Mouse (Mus musculus) heart, postnatal 10 days (tissue): Measurements from ENCODE around the gene Npcd. TPM values are rescaled to one million over a fixed set of nuclear protein-coding genes. Genes with fewer than 3 reads are reported as not detected.

Source experiments
- DNase-seq, 2 experiments: peaks; one replicate each; pipeline ENCODE4 v3.0.0; 2021
- intact Hi-C: fragments of 180-260 bp; cut with DNase I; formaldehyde crosslinking; loops from one replicate; pipeline ENCODE4 v1.15.1; 2025
- total RNA-seq, 2 experiments: library from RNA; stranded (reverse); gene quantifications; 2 replicates each; pipeline ENCODE4 v1.2.3; 2021

Npcd gene
- total RNA-seq, 2 experiments from 2014 or later = 0.74 to 1.8 TPM

- intact Hi-C loops = no loop called here
These were observed 28.8 kb downstream of the Npcd start for GRCm38 (mm10) chr15:79805246-79805645.

GRCm38 (mm10) chr15:79804352-79805071 is 29.5 kb downstream of the Npcd start, which contains the start of gene Nptxr:
Nptxr (minus strand) TSS chr15:79804766.
- intact Hi-C loops = no loop called here
- DNase-seq = peak; percentile 57 to 58

More at GRCm38 (mm10) chr15:79805246-79805645, 28.8 kb downstream of the Npcd start:
- DNase-seq = no peak

- peak in 1 of 2 experiments; percentile 48 for DNase-seq
- intact Hi-C loops = no loop called here
These were observed 30.3 kb downstream of the Npcd start for GRCm38 (mm10) chr15:79803533-79804351.

- no peak for DNase-seq
- intact Hi-C loops = no loop called here
These were observed 31.7 kb downstream of the Npcd start for GRCm38 (mm10) chr15:79802304-79802703.

DNA sequence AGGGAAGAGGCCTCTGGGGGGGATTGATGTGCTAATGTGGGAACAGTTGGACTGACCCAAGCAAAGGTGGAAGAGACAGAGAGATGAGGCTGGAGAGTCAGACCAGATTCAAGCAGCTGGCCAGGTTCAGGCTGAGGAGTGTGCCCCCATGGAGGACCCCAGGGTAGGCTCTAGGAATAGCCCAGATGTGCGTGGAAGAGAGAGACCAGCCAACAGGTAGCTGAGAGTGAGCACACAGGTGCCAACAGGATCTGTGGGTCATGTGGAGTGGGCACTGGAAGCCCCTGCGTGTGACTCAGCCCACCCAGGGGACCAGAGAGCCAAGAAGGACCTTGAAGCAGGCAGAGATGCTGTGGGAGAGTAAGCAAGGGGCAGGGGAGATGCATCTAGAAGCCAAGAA is 32.4 kb downstream of the Npcd start:
- intact Hi-C loops = no loop called here
- DNase-seq = no peak

- intact Hi-C loops = no loop called here
These were observed 33.3 kb downstream of the Npcd start for GRCm38 (mm10) chr15:79800701-79801100.

DNA sequence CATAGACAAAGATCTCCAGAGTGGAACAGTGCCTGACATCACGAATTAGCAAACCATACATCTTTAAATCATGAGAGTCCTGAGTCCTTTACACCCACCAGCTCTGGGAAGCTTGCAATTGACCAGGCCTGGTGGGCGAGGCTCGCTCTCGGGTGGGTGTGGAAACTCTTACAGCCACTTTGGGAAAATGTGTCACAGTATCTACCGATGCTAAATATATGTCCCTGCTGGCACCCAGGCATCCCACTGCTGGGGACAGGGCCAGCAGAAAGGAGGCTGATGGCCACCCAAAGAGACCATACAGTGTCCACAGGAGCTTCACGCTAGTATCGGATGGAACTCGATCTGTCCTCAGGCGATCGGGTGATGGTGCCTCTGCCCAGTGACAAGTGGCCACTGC is 35.4 kb downstream of the Npcd start:
- intact Hi-C loops = no loop called here
- no peak for DNase-seq

More at GRCm38 (mm10) chr15:79800701-79801100, 33.3 kb downstream of the Npcd start:
- no peak for DNase-seq

DNA sequence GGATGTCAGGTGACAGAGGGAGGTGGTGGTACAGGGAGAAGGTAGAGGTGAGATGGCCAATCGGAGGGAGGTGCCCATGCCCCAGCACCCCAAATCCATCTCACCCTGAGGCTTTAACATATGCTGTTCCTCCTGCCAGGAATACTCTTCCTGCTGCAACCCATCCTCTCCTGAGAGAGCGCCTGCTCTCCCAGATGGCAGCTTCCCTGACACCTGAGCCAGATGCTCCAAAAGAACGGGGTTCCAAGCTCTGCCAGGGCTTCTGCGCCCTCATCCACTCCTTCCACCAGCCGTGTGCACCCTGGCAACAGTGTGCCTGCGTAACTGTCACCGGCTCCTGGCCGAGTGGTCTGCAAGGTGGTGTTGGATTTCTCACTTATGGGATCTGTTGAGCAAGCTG is 36.4 kb downstream of the Npcd start:
- intact Hi-C loops = no loop called here
- DNase-seq = no peak

DNA sequence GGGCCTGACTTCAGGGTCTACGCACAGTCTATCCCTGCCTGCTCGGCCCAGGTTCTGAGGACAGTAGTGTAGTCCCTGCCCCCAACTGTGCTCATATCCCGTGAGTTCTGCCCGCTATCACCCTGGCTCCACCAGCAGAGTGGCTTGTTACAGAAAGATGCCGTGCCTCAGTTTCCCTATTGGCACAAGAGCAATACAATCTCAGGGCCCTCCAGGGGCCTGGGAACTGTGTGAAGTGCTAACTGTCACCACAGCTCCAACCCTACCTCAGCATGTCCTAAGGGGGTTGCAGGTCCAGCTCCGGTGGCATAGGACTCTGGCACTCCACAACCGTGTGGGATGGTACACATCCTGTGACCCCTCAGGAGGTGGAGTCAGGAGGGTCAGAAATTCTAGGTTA is 36.9 kb downstream of the Npcd start:
- DNase-seq = no peak
- intact Hi-C loops = no loop called here

DNA sequence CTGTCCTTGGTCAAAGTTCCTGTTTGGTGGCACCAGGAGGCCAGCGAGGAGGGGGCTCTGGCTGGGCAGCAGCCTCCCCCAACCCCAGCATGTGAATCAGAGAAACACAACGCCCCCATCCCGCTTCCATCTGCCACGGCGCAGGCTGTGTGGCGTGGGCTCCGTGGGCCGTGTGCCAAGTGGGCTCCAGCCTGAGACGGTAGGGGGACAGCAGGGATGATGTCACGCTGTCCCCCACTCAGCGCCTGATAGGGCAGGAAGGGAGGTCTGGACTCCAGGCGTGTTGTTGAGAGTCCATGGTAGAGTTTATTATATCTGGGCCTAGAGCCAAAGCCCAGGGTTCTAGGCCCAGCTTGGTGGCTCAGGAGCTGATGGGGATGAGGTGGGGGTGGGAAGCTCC is 37.8 kb downstream of the Npcd start:
- DNase-seq = no peak
- intact Hi-C loops = no loop called here

GRCm38 (mm10) chr15:79794173-79794572 is 39.9 kb downstream of the Npcd start:
- intact Hi-C loops = no loop called here

GRCm38 (mm10) chr15:79793076-79793475 is 41.0 kb downstream of the Npcd start:
- intact Hi-C loops = no loop called here

More at GRCm38 (mm10) chr15:79794173-79794572, 39.9 kb downstream of the Npcd start:
- DNase-seq = peak in 1 of 2 experiments; percentile 36

GRCm38 (mm10) chr15:79792455-79792854 is 41.6 kb downstream of the Npcd start:
- intact Hi-C loops = no loop called here

More at GRCm38 (mm10) chr15:79793076-79793475, 41.0 kb downstream of the Npcd start:
- no peak for DNase-seq

GRCm38 (mm10) chr15:79791502-79791901 is 42.5 kb downstream of the Npcd start:
- intact Hi-C loops = no loop called here
- peak; percentile 72 to 82 for DNase-seq

More at GRCm38 (mm10) chr15:79792455-79792854, 41.6 kb downstream of the Npcd start:
- no peak for DNase-seq

GRCm38 (mm10) chr15:79790905-79791304 is 43.1 kb downstream of the Npcd start:
- DNase-seq = no peak
- intact Hi-C loops = no loop called here

DNA sequence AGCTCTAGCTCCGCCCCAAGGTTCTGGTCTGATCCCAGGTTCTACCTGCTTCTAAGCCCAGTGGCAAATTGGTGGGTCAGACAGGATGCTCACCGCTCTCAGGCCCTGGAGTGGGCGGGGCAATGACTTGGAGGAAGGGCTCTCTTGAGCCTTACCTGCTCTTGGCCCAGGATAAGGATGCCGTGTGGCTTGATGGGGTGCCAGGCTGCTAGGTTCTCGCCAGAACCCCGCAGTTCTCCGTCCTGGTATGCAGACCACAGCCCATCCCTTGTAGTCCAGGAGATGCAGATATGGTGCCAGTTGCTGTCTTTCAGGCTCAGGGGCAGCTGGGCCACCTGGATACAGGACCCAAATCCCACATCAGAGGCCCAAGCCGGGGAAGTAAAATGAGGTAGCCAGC is 43.9 kb downstream of the Npcd start:
- intact Hi-C loops = no loop called here
- DNase-seq = no peak

- intact Hi-C loops = no loop called here
- DNase-seq = no peak
These were observed 46.2 kb downstream of the Npcd start for GRCm38 (mm10) chr15:79787815-79788214.

- DNase-seq = no peak
- intact Hi-C loops = no loop called here
These were observed 49.0 kb downstream of the Npcd start for GRCm38 (mm10) chr15:79785056-79785455.

DNA sequence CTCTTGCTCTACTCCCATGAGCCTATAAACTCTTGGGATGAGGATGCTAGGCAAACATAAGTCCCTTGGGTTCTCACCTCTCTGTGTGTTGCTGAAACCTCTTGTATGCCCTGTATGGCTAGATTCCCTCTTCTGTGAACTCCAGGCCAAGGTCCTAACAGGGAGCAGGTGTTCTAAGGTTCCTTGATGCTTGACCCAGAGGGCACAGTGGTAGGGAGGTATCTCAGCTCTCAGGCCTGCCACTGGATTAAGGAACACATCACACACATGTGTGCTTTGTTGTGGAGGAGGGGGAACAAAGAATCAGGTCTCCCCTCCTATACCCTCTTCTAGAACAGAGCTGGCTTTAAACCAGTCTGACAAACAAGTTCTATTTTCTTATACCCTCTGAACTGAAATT is 56.3 kb downstream of the Npcd start, which contains the start of gene Dnal4:
TSS of gene Dnal4 (minus strand) at position 101 of the 400 bp plus-strand sequence.
- intact Hi-C loops = no loop called here
- DNase-seq = no peak

GRCm38 (mm10) chr15:79775662-79776061 is 58.4 kb downstream of the Npcd start:
- intact Hi-C loops = no loop called here
- DNase-seq = no peak
